Mouse (Mus musculus): ENCODE results near the gene Hspa1b.

DNA sequence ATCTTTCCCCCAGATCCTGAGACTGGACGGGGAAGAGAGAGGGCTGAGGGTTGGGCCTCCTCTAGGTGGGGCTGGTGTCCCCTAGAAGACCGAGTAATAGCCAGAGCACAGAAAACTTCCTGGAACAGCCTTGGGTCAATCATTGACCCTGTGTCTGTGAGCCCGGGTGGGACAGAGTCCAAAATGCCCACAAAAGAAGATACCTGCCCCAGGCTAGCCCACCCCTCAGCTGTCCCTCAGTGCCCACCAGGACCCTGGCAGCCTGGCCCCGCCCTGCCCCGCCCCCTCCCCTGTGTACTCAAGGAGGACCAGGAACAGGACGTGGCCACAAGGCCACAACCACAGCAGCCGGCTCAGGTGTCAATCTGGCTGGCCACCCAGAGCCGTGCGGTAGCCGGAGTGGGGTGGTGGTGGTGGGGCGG is 43.6 kb downstream of the Hspa1b start:
- TF ChIP-seq POLR2A (IDR thresholded peaks at IDR 0.05; ENCODE audit: low read depth, low read length) (no peak), CTCF (conservative IDR thresholded peaks at IDR 0.05 in 1 of 2, IDR thresholded peaks at IDR 0.05 in 1 of 2; ENCODE audit: low read depth in 2 of 2, low read length in 2 of 2) (peak in 1 of 2 experiments; percentile 67; a peak in 2 of 4 replicates), E2F4 (IDR thresholded peaks at IDR 0.05; ENCODE audit: insufficient replicate concordance, low read depth, low read length) (no peak), MXI1 (IDR thresholded peaks at IDR 0.05; ENCODE audit: low read depth, low read length) (no peak), ZNF384 (IDR thresholded peaks at IDR 0.05; ENCODE audit: low read depth, low read length) (no peak), TBP (conservative IDR thresholded peaks at IDR 0.05; ENCODE audit: low read depth, low read length) (no peak), NELFE (IDR thresholded peaks at IDR 0.05; ENCODE audit: low read depth, low read length) (no peak; the same call in 1 of the 2 replicates), EP300 (IDR thresholded peaks at IDR 0.05; ENCODE audit: low read length) (no peak), BHLHE40 (IDR thresholded peaks at IDR 0.05; ENCODE audit: low read depth, low read length) (no peak)
